Mouse (Mus musculus) neural tube, embryonic 14.5 days (tissue): ENCODE results near the gene Rnf157. TPM values are rescaled to one million over a fixed set of nuclear protein-coding genes. Genes with fewer than 3 reads are reported as not detected.

ENCODE experiments used
- ATAC-seq: fragments of 200-750 bp; cut with Nextera tagmentation; 2 replicates; pipeline ENCODE4 v1.8.0; 2017; ENCODE audit warnings: low read depth, mild to moderate bottlenecking, moderate TSS enrichment, moderate library complexity
- H3K27ac ChIP-seq: fragments of 300-500 bp; sonication (generic); 2 replicates; pipeline ENCODE4 v1.5.1; 2014; ENCODE audit warnings: low read depth, mild to moderate bottlenecking, control low read depth, low read length, moderate library complexity, mixed read lengths
- H3K27me3 ChIP-seq: fragments of 300-500 bp; sonication (generic); 2 replicates; pipeline ENCODE4 v1.6.1; 2014; ENCODE audit warnings: low read length; ENCODE audit not compliant: control insufficient read depth, insufficient read depth
- H3K36me3 ChIP-seq: fragments of 300-500 bp; sonication (generic); 2 replicates; pipeline ENCODE4 v1.6.1; 2014; ENCODE audit warnings: low read length, mixed read lengths; ENCODE audit not compliant: control insufficient read depth, insufficient read depth
- H3K4me1 ChIP-seq: fragments of 300-500 bp; sonication (generic); 2 replicates; pipeline ENCODE4 v1.6.1; 2014; ENCODE audit warnings: low read length; ENCODE audit not compliant: control insufficient read depth, insufficient read depth
- H3K4me2 ChIP-seq: fragments of 300-500 bp; sonication (generic); 2 replicates; pipeline ENCODE4 v1.6.1; 2014; ENCODE audit warnings: mild to moderate bottlenecking, low read depth, low read length, control low read depth
- H3K4me3 ChIP-seq: fragments of 300-500 bp; sonication (generic); 2 replicates; pipeline ENCODE4 v1.5.1; 2014; ENCODE audit warnings: low read depth, low read length, control low read depth, mixed read lengths
- H3K9ac ChIP-seq: fragments of 300-500 bp; sonication (generic); replicated peaks from 2 replicates; pipeline ENCODE4 v1.6.1; 2014; ENCODE audit warnings: low read depth, mild to moderate bottlenecking, control low read depth, low read length, mixed read lengths
- H3K9me3 ChIP-seq: fragments of 300-500 bp; sonication (generic); 2 replicates; pipeline ENCODE4 v1.6.1; 2016; ENCODE audit warnings: low read length; ENCODE audit not compliant: control insufficient read depth
- WGBS: fragments of 180-500 bp; shearing (Covaris S2); extraction: QIAGEN DNeasy Blood & Tissue Kit; methylation state at CpG from one replicate; pipeline ENCODE4 v1.1.7; 2014; 5-methylcytosine and 5-hydroxymethylcytosine counted together
- polyA plus RNA-seq: library from polyadenylated mRNA; unstranded; fragments of >200 nt; fragmentation: Nextera tagmentation; extraction: Ambion mirVana; gene quantifications from 2 replicates; pipeline ENCODE4 v1.2.1, GENCODE M21; 2014

The Rnf157 gene
- polyA plus RNA-seq, 1 experiment from 2014 or later, result 63.5 TPM

DNA sequence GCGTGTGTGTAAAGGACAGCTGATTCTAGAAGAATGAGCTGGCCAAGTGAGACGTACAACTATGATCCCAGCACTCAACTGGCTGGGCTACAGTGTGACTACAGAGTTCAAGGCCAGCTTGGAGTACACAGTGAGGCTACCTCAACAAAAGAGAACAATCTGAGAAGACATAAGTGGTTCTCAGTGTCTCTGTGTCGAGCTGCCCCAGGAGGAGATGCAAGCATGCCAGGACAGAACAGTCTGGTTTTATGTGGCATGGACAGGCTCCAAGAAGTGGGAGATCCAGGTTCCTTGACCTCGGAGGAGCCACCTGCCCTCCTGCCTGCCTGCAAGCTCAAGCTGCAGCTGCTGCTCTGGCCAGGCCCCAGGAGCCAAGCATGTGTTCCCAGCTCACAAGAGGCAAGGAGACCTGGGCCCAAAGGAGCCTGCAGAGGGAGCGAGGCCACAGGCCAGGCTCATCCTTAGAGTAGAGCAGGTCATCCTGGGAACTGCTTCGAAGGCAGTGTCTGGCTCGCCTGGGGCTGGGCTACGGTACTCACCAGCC lies 116.6 kb downstream of the Rnf157 start:
- Histone ChIP-seq H3K9ac (no peak overlapping the region), H3K4me1 (0 out of 2 replicates have a peak, but pooled peaks cover 3% of the 10 kb centered on the region), H3K4me3 (no peak overlapping the region), H3K27me3 (no peaks in the 10 kb centered on the region), H3K4me2 (no peak overlapping the region), H3K27ac (no peak overlapping the region), H3K9me3 (no peaks in the 10 kb centered on the region), H3K36me3 (peaks cover 78% of the 10 kb centered on the region)
- ATAC-seq, result no peak
- 89% methylated on average over 8 of the region's 8 CpGs for WGBS

DNA sequence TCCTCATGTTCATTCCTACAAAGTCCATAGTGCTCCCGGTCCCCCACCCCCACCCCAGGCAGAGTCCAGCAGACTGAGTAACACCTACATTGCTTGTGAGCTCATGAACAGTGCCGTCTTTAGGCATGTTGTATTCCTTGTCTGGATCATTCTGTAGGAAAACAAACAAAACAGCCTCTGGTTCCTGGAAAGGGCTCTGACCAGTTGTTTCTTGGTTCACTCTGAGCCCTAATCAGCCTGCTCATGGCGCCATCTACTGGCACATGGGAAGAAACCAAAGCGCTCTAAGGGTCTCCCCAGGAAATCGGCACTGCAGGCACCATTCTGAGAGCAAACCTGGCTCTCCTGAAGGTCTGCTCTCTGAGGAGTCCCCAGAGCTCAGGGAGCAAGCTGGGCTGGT lies 118.5 kb downstream of the Rnf157 start:
- no peak overlapping the region for H3K9ac ChIP-seq
- H3K4me2 ChIP-seq, result no peak overlapping the region
- H3K4me1 ChIP-seq, result 0 out of 2 replicates have a peak, but pooled peaks cover 3% of the 10 kb centered on the region
- no peaks in the 10 kb centered on the region for H3K9me3 ChIP-seq
- no peak overlapping the region for H3K27ac ChIP-seq
- ATAC-seq, result no peak
- WGBS, result 35% methylated on average over 5 of the region's 5 CpGs
- no peak overlapping the region for H3K4me3 ChIP-seq
- peaks cover 62% of the 10 kb centered on the region for H3K36me3 ChIP-seq
- H3K27me3 ChIP-seq, result no peaks in the 10 kb centered on the region

DNA sequence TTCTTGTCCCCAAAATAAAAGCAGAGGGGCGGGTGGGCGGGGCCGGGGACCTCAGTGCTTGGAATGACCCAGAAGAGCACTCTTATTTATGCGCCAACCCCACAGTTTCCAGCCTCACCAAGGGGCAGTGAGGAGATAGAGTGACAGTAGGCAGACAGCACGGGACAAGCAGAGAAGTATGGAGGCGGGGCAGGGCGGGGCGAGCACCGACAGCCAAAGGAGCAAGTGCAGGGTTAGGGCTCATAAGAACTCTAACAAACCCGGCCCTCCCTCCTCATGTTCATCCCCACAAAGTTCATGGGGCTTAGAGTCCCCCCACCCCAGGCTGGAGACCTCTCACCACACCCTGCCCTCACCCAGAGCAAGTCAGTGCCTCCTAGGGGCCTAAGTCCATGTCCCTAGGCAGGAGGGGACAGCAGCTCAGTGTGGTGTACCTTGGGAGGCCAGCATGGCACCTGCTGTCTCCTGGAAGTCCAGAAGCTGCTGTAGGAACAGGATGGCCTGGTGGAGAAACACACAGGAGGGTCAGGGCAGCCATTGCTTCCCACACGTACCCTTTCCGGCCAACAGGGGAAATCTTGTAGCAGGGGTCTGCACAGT lies 119.2 kb downstream of the Rnf157 start:
- no peak overlapping the region for H3K4me2 ChIP-seq
- H3K4me1 ChIP-seq, result 0 out of 2 replicates have a peak, but pooled peaks cover 3% of the 10 kb centered on the region
- H3K9me3 ChIP-seq, result no peaks in the 10 kb centered on the region
- no peak for ATAC-seq
- H3K9ac ChIP-seq, result no peak overlapping the region
- no peak overlapping the region for H3K4me3 ChIP-seq
- peaks cover 60% of the 10 kb centered on the region for H3K36me3 ChIP-seq
- H3K27me3 ChIP-seq, result no peaks in the 10 kb centered on the region
- no peak overlapping the region for H3K27ac ChIP-seq
- WGBS, result 85% methylated on average over 12 of the region's 12 CpGs

DNA sequence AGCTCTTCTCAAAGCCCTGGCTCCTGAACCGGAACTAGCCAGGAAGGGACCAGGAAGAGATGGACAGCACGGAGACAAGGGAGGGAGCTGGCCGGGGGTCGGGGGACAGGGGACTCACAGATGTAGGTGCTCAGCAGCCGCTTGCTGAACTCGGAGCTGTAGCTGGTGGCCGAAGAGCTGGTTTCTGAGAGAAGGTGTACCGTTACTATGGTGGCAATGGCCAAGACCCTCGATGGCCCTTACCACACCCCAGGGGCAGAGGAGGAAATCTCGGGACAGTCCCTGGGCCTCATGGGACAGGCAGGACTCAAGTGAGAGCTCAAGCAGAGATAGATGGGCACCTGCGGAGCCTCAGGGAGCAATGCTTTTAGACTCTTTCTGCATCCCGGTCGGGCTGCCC lies 120.4 kb downstream of the Rnf157 start:
- Histone ChIP-seq H3K27ac (no peak overlapping the region), H3K36me3 (peaks cover 59% of the 10 kb centered on the region), H3K9ac (no peak overlapping the region), H3K27me3 (no peaks in the 10 kb centered on the region), H3K9me3 (no peaks in the 10 kb centered on the region), H3K4me3 (no peak overlapping the region), H3K4me2 (no peak overlapping the region), H3K4me1 (0 out of 2 replicates have a peak, but pooled peaks cover 3% of the 10 kb centered on the region)
- 95% methylated on average over 13 of the region's 13 CpGs for WGBS
- ATAC-seq, result no peak

DNA sequence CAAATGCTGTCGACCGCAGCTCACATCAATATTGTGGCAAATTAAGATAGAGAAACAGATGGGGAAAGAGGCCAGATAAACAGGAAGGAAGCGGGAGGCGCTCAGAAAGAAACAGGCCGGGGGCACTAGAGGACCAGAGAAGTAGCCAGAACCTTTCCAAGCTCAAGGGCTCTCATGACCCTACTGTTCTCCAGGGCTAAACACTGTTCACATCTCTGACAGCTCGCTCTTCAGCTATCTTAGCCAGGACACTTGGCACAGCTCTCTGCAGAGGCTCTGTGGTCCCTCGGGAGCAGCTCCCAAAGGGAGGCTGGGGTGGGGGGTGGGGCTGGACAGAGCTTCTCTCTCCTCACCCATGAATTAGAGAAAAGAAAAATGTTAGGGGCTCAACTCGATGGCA lies 122.3 kb downstream of the Rnf157 start:
- Histone ChIP-seq H3K4me3 (no peak overlapping the region), H3K27me3 (no peaks in the 10 kb centered on the region; the same call in 1 of the 2 replicates), H3K27ac (no peak overlapping the region), H3K4me2 (no peak overlapping the region), H3K36me3 (peaks cover 46% of the 10 kb centered on the region), H3K9ac (no peak overlapping the region), H3K9me3 (no peaks in the 10 kb centered on the region), H3K4me1 (0 out of 2 replicates have a peak, but pooled peaks cover 3% of the 10 kb centered on the region)
- ATAC-seq, result no peak
- 86% methylated on average over 8 of the region's 8 CpGs for WGBS

DNA sequence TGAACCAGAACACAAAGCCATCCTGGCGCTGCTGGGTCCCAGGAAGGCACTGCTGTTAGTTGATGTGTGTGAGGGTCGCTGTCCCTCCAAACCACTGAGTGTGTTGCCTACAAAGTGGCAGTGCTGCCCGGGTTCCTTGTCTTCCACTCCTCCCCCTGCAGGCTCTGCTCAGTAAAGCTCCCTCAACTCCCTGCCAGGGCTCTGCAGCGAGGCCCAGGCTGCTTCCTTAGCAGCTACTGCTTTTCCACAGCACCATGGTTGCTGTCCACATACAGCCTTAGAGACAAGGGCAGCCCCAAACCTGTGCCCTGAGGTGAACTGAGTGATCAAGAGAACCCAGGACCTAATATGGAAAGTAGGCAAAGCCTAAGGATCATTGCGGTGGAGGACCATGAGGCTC lies 125.5 kb downstream of the Rnf157 start:
- 69% methylated on average over 5 of the region's 5 CpGs for WGBS
- no peaks in the 10 kb centered on the region for H3K4me1 ChIP-seq
- H3K9me3 ChIP-seq, result no peaks in the 10 kb centered on the region
- no peak for ATAC-seq
- H3K36me3 ChIP-seq, result peaks cover 22% of the 10 kb centered on the region
- H3K27me3 ChIP-seq, result peaks cover 18% of the 10 kb centered on the region
- H3K4me3 ChIP-seq, result no peak overlapping the region
- H3K9ac ChIP-seq, result no peak overlapping the region
- H3K27ac ChIP-seq, result peak overlapping the region; percentile 30; the same call in 1 of the 2 replicates
- no peak overlapping the region for H3K4me2 ChIP-seq

Other genes starting within 250 kb of the Rnf157 start
- 42.2 and 42.9 TPM in 2 replicates for gene Fbf1, start 244.9 kb downstream of the Rnf157 start, polyA plus RNA-seq
- gene Ten1, start 214.2 kb downstream of the Rnf157 start, polyA plus RNA-seq, result 82.0 and 96.1 TPM in 2 replicates
- gene Acox1, start 214.0 kb downstream of the Rnf157 start, polyA plus RNA-seq, result 65.6 and 78.5 TPM in 2 replicates
- gene Evpl, start 175.0 kb downstream of the Rnf157 start, polyA plus RNA-seq, result 0.53 and 0.62 TPM in 2 replicates
- 52.0 and 57.2 TPM in 2 replicates for gene Srp68, start 138.8 kb downstream of the Rnf157 start, polyA plus RNA-seq
- gene Galr2, start 132.1 kb downstream of the Rnf157 start, polyA plus RNA-seq, result 0.22 and 0.46 TPM in 2 replicates
- 112 and 129 TPM in 2 replicates for gene Exoc7, start 105.8 kb downstream of the Rnf157 start, polyA plus RNA-seq
- 5.0 and 7.3 TPM in 2 replicates for gene Foxj1, start 77.6 kb downstream of the Rnf157 start, polyA plus RNA-seq
- gene Ubald2, start 21.1 kb upstream of the Rnf157 start, polyA plus RNA-seq, result 64.0 and 68.4 TPM in 2 replicates
- gene Qrich2, start 53.2 kb upstream of the Rnf157 start, polyA plus RNA-seq, result not detected in 2 replicates
- gene Prpsap1, start 81.2 kb upstream of the Rnf157 start, polyA plus RNA-seq, result 171 and 179 TPM in 2 replicates
- gene Sphk1, start 117.9 kb upstream of the Rnf157 start, polyA plus RNA-seq, result 0.54 and 3.6 TPM in 2 replicates
- gene Ube2o, start 168.4 kb upstream of the Rnf157 start, polyA plus RNA-seq, result 26.2 and 30.2 TPM in 2 replicates
- gene Aanat, start 173.4 kb upstream of the Rnf157 start, polyA plus RNA-seq, result 0.26 and 0.40 TPM in 2 replicates
- 0.52 and 1.1 TPM in 2 replicates for gene Rhbdf2, start 214.0 kb upstream of the Rnf157 start, polyA plus RNA-seq
- gene Prcd, start 240.5 kb upstream of the Rnf157 start, polyA plus RNA-seq, result 2.7 and 3.1 TPM in 2 replicates
- gene Cygb, start 241.3 kb upstream of the Rnf157 start, polyA plus RNA-seq, result 23.7 and 29.1 TPM in 2 replicates